Mouse (Mus musculus): ENCODE measurements around the gene Agpat4.

Agpat4 gene

DNA sequence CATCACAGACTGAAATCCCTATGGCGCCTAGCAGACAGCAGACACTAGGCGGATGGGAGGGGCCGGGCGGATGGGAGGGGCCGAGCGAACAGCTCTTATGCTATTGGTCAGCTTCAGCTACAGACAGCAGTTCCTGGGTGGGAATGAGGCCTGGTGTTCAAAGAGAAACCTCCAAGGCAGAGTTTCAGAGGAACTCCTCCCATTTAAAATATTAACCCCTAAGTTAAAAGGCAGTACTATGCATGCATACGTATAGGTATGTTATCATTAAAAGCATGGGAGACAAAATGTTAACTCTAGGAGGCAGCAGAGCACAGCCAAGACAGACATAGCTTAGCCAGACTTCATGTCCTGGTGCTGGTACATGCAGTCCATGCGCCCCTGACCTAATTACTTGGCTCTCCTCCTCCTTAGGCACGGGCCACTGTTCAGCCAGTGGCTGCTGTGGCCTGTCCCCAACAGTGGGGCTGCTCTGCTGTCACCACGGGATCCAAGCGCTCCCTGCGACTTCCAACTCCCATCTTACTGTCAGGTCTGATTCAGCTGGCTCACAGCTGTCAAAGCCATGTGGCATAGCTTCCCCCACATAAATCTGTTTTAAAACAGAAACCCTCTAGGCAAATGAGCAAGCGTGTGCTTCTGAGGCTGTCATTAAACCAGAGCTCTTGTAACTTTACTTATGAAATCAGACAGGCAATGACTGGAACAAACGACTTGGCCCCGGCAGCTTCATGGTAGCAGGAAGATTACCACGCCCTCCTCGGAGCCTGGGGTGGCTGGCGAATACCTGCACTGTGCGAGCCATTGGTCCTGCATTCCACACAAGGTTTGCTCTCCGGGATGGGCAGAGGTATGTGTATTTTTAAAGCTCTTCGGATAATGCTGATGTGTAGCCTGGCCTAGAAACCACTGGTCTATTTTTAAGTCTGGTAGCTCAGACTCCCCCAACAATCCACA lies 147.7 kb downstream of the Agpat4 start:
- in situ Hi-C loops (cut with MboI, MseI): loop anchor here in 1 of 2 experiments (10.0 kb wide), 1 partner anchor 571 kb away; no protein-coding TSS in a partner anchor

DNA sequence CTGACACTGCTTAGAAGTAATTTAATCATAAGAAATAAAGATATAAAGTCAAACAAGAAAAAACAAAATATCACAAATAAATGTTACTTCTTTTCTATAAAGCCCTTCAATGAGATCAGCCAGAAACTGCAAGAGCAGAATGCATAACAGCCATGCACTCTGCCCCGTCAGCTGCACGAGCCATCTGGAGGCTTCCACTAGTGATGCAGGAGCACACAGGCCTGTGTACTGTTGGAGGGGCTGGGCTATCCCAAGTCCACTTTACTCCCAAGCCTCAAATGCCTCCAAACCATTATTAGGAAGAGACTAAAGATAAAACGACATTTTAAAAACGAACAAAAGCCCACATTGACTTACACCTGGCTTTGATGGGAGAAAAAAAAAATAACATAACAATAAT lies 149.6 kb downstream of the Agpat4 start:
- in situ Hi-C loops (cut with MboI, MseI): loop anchor here in 1 of 2 experiments (10.0 kb wide), 1 partner anchor 573 kb away; no protein-coding TSS in a partner anchor

DNA sequence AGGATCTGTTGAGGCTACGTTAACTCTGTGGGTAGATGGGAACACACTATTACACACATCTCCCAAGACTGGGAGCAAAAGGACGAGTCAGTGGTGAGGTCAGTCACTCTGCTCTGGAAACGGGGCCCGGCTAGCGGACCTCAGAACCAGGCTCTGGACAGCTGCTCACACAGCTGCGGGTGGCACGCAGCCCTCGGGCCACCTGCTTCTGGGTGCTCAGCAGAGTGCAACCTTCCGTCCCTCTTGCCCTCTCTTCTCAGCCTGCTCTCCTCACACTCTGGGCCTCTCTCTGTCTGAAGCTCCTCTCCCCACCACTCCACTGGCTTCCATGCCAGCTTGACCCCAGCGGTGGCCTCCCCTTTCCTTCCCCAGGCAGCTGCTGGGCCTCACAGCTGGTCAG lies 150.0 kb downstream of the Agpat4 start:
- in situ Hi-C loops (cut with MboI, MseI): loop anchor here in 1 of 2 experiments (10.0 kb wide), 1 partner anchor 574 kb away; no protein-coding TSS in a partner anchor
